9 mouse cellular contexts compared by ENCODE assay signal in the genomic region with DNA sequence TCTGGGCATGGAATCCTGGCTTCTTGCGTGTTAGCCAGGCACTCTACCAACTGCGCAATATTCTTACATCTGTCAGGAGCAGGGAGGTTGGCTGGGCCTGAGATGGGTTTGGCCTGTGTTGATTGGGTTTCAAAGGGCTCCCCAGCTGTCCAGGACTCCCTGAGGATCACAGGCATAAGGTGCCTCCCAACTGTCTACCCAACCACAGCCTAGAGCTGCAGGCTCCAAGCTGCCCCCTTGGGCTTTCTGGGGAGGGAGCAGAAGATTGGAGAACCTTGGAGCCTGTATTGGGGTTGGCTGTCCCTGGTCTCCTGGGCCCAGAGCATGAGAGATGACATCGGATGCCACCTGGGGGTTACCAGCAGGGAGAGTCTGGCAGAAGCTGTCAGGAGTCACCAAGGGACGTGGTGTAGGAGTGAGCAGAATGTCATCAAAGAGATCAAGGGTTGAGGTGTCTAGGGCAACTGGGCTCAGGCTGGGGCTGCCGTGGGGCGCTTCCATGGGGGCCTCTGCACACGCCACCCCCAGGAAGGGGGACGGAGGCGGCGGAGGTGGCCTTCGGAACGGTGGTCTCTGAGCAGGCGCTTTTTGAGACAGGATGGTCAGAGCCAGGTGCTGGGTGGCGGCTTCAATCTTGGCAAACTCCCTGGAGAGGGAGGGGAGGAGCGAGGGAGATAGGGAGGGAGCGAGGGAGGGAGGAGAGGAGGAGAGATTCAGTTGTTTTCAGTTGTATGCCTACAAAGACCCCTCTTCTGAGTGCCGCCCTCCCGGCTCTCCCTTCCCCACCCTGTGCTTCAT. TPM values are rescaled to one million over a fixed set of nuclear protein-coding genes. Genes with fewer than 3 reads are reported as not detected.
DNase-seq lines count a peak whose midpoint lies in the region; ATAC-seq and TF ChIP-seq lines count a peak whose summit lies in the region.
"Had no signal": no experiment of that assay in that cellular context is flagged by ENCODE, and none has a peak within 500 bp of the region (broad histone marks: within the 10 kb centered on the region; RNA-seq: fewer than 3 reads in every experiment).

No protein-coding gene starts in this region.

- H3K4me3 ChIP-seq in liver, embryonic 11.5 days (ENCODE audit: low read depth, low read length): peak overlapping the region; percentile 38
- peak overlapping the region; percentile 22 for H3K4me3 ChIP-seq in stomach, postnatal 0 days (ENCODE audit: low read depth, low read length)

- no peak for TF ChIP-seq EP300 in stomach, postnatal 0 days (optimal IDR thresholded peaks at IDR 0.05)

- no peak overlapping the region for H3K27ac ChIP-seq in liver, embryonic 11.5 days (ENCODE audit: low read depth, low read length)
- H3K27ac ChIP-seq in stomach, postnatal 0 days (replicated peaks): no peak overlapping the region

- no peaks in the 10 kb centered on the region for H3K9me3 ChIP-seq in liver, embryonic 11.5 days (ENCODE audit: control insufficient read depth, low read length)
- H3K9me3 ChIP-seq in stomach, postnatal 0 days (ENCODE audit: control insufficient read depth, low read length): no peaks in the 10 kb centered on the region

- H3K9ac ChIP-seq in liver, embryonic 11.5 days (ENCODE audit: low read depth, low read length): peak overlapping the region; percentile 57
- H3K9ac ChIP-seq in stomach, postnatal 0 days (ENCODE audit: low read length): peak overlapping the region; percentile 13; the same call in 1 of the 2 replicates

- H3K4me1 ChIP-seq in liver, embryonic 11.5 days (replicated peaks; ENCODE audit: control insufficient read depth, insufficient read depth, low read length): peaks cover 7% of the 10 kb centered on the region
- H3K4me1 ChIP-seq in stomach, postnatal 0 days (replicated peaks; ENCODE audit: control insufficient read depth, insufficient read depth): 0 out of 2 replicates have a peak, but pooled peaks cover 2% of the 10 kb centered on the region

- peak; percentile 61; the same call in 1 of the 2 replicates for ATAC-seq in cerebellum, adult (ENCODE audit: insufficient number of reproducible peaks, low FRiP score, low TSS enrichment)
- ATAC-seq in liver, embryonic 11.5 days (replicated peaks; ENCODE audit: low FRiP score): no peak
- peak; percentile 39; the same call in 1 of the 2 replicates for ATAC-seq in stomach, postnatal 0 days (ENCODE audit: low FRiP score, low TSS enrichment)

- no peaks in the 10 kb centered on the region for H3K27me3 ChIP-seq in liver, embryonic 11.5 days (replicated peaks; ENCODE audit: control insufficient read depth, insufficient read depth, low read length)
- H3K27me3 ChIP-seq in stomach, postnatal 0 days (ENCODE audit: control insufficient read depth, insufficient read depth, low read length): no peaks in the 10 kb centered on the region

- no peak for DNase-seq in cerebellum, postnatal 4 days (ENCODE audit: low spot score in 2 of 2)
- peak; percentile 13 for DNase-seq in thymus, postnatal 4 days
- no peak for DNase-seq in thymus, adult 18-20 months
- DNase-seq in liver, embryonic 11.5 days (ENCODE audit: low spot score): no peak
- no peak for DNase-seq in stomach, postnatal 0 days (ENCODE audit: low spot score)
- DNase-seq in embryo, embryonic 11 days: no peak
- no peak for DNase-seq in gastrocnemius, postnatal 36 days

- peak overlapping the region; percentile 66 for H3K4me2 ChIP-seq in liver, embryonic 11.5 days
- peak overlapping the region; percentile 48 for H3K4me2 ChIP-seq in stomach, postnatal 0 days (replicated peaks; ENCODE audit: low read depth)

- 21% methylated on average over 18 of the region's 18 CpGs for WGBS in liver, embryonic 11.5 days
- 20% methylated on average over 18 of the region's 18 CpGs for WGBS in stomach, postnatal 0 days

- intact Hi-C loops in gastrocnemius, postnatal 36 days (cut with DNase I): no loop called here

- no peak for TF ChIP-seq CTCF in stomach, postnatal 0 days (IDR thresholded peaks at IDR 0.05; ENCODE audit: low read depth)

- H3K36me3 ChIP-seq in liver, embryonic 11.5 days (ENCODE audit: control insufficient read depth, insufficient read depth, low read length): no peaks in the 10 kb centered on the region
- H3K36me3 ChIP-seq in stomach, postnatal 0 days (ENCODE audit: control insufficient read depth, insufficient read depth, low read length): no peaks in the 10 kb centered on the region

RNA-seq across cellular contexts. Expression of a gene that starts 7.3 kb away (rescaled TPM):
- polyA plus RNA-seq in liver, embryonic 11.5 days (2014; fragmentation: Nextera tagmentation; extraction: Ambion mirVana): 0.22 TPM in 1 of 2 replicates, not detected in the other
- not detected in 2 replicates for polyA plus RNA-seq in stomach, postnatal 0 days (2015; fragmentation: Nextera tagmentation; extraction: Ambion mirVana)
- total RNA-seq in gastrocnemius, postnatal 36 days (2021): under 1 TPM; 0.20 TPM
- polyA plus RNA-seq: C2C12 had no signal

RNA-seq across cellular contexts. Expression of a gene that starts 16.0 kb away (rescaled TPM):
- polyA plus RNA-seq in liver, embryonic 11.5 days (2014; fragmentation: Nextera tagmentation; extraction: Ambion mirVana): 3.3 and 3.5 TPM in 2 replicates
- 1.8 and 1.9 TPM in 2 replicates for polyA plus RNA-seq in stomach, postnatal 0 days (2015; fragmentation: Nextera tagmentation; extraction: Ambion mirVana)
- total RNA-seq in gastrocnemius, postnatal 36 days (2021): 1 to 10 TPM; 8.9 TPM

RNA-seq across cellular contexts. Expression of a gene that starts 22.1 kb away (rescaled TPM):
- 1.3 and 1.4 TPM in 2 replicates for polyA plus RNA-seq in liver, embryonic 11.5 days (2014; fragmentation: Nextera tagmentation; extraction: Ambion mirVana)
- polyA plus RNA-seq in stomach, postnatal 0 days (2015; fragmentation: Nextera tagmentation; extraction: Ambion mirVana): 0.56 and 0.67 TPM in 2 replicates
- 10 to 100 TPM; 21.0 to 28.3 TPM for total RNA-seq in gastrocnemius, postnatal 36 days (2021)

RNA-seq across cellular contexts. Expression of a gene that starts 22.8 kb away (rescaled TPM):
- polyA plus RNA-seq in liver, embryonic 11.5 days (2014; fragmentation: Nextera tagmentation; extraction: Ambion mirVana): 1.4 and 1.5 TPM in 2 replicates
- 2.3 and 2.5 TPM in 2 replicates for polyA plus RNA-seq in stomach, postnatal 0 days (2015; fragmentation: Nextera tagmentation; extraction: Ambion mirVana)
- total RNA-seq in gastrocnemius, postnatal 36 days (2021): 1 to 10 TPM; 2.5 to 3.2 TPM

RNA-seq across cellular contexts. Expression of a gene that starts 26.5 kb away (rescaled TPM):
- polyA plus RNA-seq in liver, embryonic 11.5 days (2014; fragmentation: Nextera tagmentation; extraction: Ambion mirVana): 0.70 and 0.82 TPM in 2 replicates
- 1.3 and 1.9 TPM in 2 replicates for polyA plus RNA-seq in stomach, postnatal 0 days (2015; fragmentation: Nextera tagmentation; extraction: Ambion mirVana)
- total RNA-seq in gastrocnemius, postnatal 36 days (2021): 10 to 100 TPM in 1 of 2 experiments, 1 to 10 TPM in 1; 8.8 to 11.1 TPM
